In the genomic region with DNA sequence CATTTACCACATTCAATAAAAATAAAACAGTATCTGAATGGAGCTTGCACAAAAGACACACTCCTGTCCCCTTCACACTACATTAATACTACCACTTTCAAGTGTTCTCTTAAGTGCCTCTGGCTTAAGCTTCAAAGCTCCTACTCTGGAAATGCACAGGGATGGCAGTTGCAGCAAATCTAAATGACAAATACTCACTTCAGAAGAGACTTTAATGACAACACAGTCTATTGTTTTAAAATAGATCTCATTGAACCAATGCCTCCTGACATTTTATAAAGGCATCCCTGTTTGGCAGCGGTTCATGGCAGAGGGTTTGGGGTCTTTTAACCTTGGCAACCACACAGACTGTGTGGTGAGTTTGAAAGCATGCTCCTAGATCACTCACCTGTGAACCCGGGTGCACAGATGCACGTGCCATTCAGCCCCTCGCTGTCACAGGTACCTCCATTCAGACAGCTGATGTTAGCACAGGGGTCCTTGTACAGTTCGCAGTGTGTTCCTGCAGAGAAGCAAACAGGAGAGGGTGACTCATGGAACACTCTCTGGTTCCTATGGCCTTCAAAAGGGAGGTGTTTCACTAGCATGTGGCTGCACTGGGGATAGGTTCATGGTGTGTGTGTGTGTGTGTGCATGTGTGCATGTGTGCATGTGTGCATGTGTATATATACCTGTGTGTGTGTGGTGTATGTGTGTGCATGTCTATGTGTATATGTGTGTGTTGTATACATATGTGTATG, we compare ENCODE assay signal across 12 mouse cellular contexts.
"Had no signal": no experiment of that assay in that cellular context is flagged by ENCODE, and none has a peak within 500 bp of the region (broad histone marks: within the 10 kb centered on the region; RNA-seq: fewer than 3 reads in every experiment).

No protein-coding gene starts in this region.

- H3K4me2 ChIP-seq: limb, embryonic 15.5 days; liver, embryonic 12.5 days; lung, embryonic 14.5 days; neural tube, embryonic 12.5 days had no signal

- H3K27me3 ChIP-seq: limb, embryonic 15.5 days; liver, embryonic 12.5 days; neural tube, embryonic 12.5 days had no signal

- H3K27ac ChIP-seq: limb, embryonic 15.5 days; liver, embryonic 12.5 days; neural tube, embryonic 12.5 days had no signal

- H3K9ac ChIP-seq: limb, embryonic 15.5 days; liver, embryonic 12.5 days; lung, embryonic 14.5 days; neural tube, embryonic 12.5 days had no signal

- H3K36me3 ChIP-seq: limb, embryonic 15.5 days; liver, embryonic 12.5 days; neural tube, embryonic 12.5 days had no signal

- H3K9me3 ChIP-seq: limb, embryonic 15.5 days; liver, embryonic 12.5 days; neural tube, embryonic 12.5 days had no signal

- H3K4me1 ChIP-seq: liver, embryonic 12.5 days; neural tube, embryonic 12.5 days had no signal

- H3K4me3 ChIP-seq: limb, embryonic 15.5 days; liver, embryonic 12.5 days; neural tube, embryonic 12.5 days had no signal

- DNase-seq: kidney, adult 8-10 months; kidney, postnatal 25 days; layer of hippocampus, postnatal 36 days; retina, postnatal 1 day; right cerebral cortex, postnatal 4 days; spleen, adult 18-20 months; thymus, postnatal 36 days had no signal

- ATAC-seq: intestine, postnatal 0 days; liver, embryonic 12.5 days had no signal
